Mouse (Mus musculus): Measurements from ENCODE around the gene Tmcc1. TPM values are rescaled to one million over a fixed set of nuclear protein-coding genes. Genes with fewer than 3 reads are reported as not detected.

The Tmcc1 gene
- polyA plus RNA-seq, 1 experiment from 2014 or later = 12.6 TPM

GRCm38 (mm10) chr6:116058541-116059300 lies 134.6 kb downstream of the Tmcc1 start:
- ATAC-seq (ENCODE audit: insufficient number of reproducible peaks, insufficient read depth, low FRiP score, low read depth) = no peak
- H3K4me3 ChIP-seq (ENCODE audit: control insufficient read depth in 1 of 2, insufficient read depth in 1 of 2, low read depth in 1 of 2, low read length in 2 of 2) = no peak overlapping the region
- peak overlapping the region; percentile 32 to 38; a peak in 1 of 4 replicates for H3K27ac ChIP-seq (replicated peaks in 1 of 2; ENCODE audit: control insufficient read depth in 1 of 2, insufficient read depth in 1 of 2, low read depth in 2 of 2, low read length in 2 of 2)
- H3K4me1 ChIP-seq (ENCODE audit: control insufficient read depth in 2 of 2, insufficient read depth in 2 of 2, low read length in 2 of 2) = peaks cover 8 to 43% of the 10 kb centered on the region in 2 experiments
- WGBS = 48% methylated on average over 3 of the region's 3 CpGs
- H3K27me3 ChIP-seq (ENCODE audit: control insufficient read depth, insufficient read depth, low read length) = no peaks in the 10 kb centered on the region
- H3K36me3 ChIP-seq (ENCODE audit: control insufficient read depth, insufficient read depth, low read length) = no peaks in the 10 kb centered on the region
- no peak overlapping the region for H3K4me2 ChIP-seq (ENCODE audit: low read length)
- H3K9ac ChIP-seq (ENCODE audit: low read length) = no peak overlapping the region
- no peaks in the 10 kb centered on the region for H3K9me3 ChIP-seq (ENCODE audit: control insufficient read depth, low read length)

- Histone ChIP-seq H3K27ac (replicated peaks in 1 of 2; ENCODE audit: control insufficient read depth in 1 of 2, insufficient read depth in 1 of 2, low read depth in 2 of 2, low read length in 2 of 2) (no peak overlapping the region), H3K4me1 (ENCODE audit: control insufficient read depth in 2 of 2, insufficient read depth in 2 of 2, low read length in 2 of 2) (peaks cover 8 to 46% of the 10 kb centered on the region in 2 experiments), H3K4me2 (ENCODE audit: low read length) (no peak overlapping the region), H3K9ac (ENCODE audit: low read length) (no peak overlapping the region), H3K9me3 (ENCODE audit: control insufficient read depth, low read length) (no peaks in the 10 kb centered on the region), H3K27me3 (ENCODE audit: control insufficient read depth, insufficient read depth, low read length) (no peaks in the 10 kb centered on the region), H3K4me3 (ENCODE audit: control insufficient read depth in 1 of 2, insufficient read depth in 1 of 2, low read depth in 1 of 2, low read length in 2 of 2) (no peak overlapping the region), H3K36me3 (ENCODE audit: control insufficient read depth, insufficient read depth, low read length) (no peaks in the 10 kb centered on the region)
- 56% methylated on average over 13 of the region's 13 CpGs for WGBS
- no peak for ATAC-seq (ENCODE audit: insufficient number of reproducible peaks, insufficient read depth, low FRiP score, low read depth)
Observed at GRCm38 (mm10) chr6:116056676-116057264, 136.5 kb downstream of the Tmcc1 start.

- no peaks in the 10 kb centered on the region for H3K9me3 ChIP-seq (ENCODE audit: control insufficient read depth, low read length)
- H3K27ac ChIP-seq (replicated peaks in 1 of 2; ENCODE audit: control insufficient read depth in 1 of 2, insufficient read depth in 1 of 2, low read depth in 2 of 2, low read length in 2 of 2) = 0 out of 4 replicates have a peak overlapping the region, but pooled peaks of 1 of the 2 experiments have one; percentile 6
- no peak for ATAC-seq (ENCODE audit: insufficient number of reproducible peaks, insufficient read depth, low FRiP score, low read depth)
- H3K36me3 ChIP-seq (ENCODE audit: control insufficient read depth, insufficient read depth, low read length) = no peaks in the 10 kb centered on the region
- H3K4me1 ChIP-seq (ENCODE audit: control insufficient read depth in 2 of 2, insufficient read depth in 2 of 2, low read length in 2 of 2) = peaks cover 8 to 36% of the 10 kb centered on the region in 2 experiments
- H3K4me3 ChIP-seq (ENCODE audit: control insufficient read depth in 1 of 2, insufficient read depth in 1 of 2, low read depth in 1 of 2, low read length in 2 of 2) = no peak overlapping the region
- no peak overlapping the region for H3K4me2 ChIP-seq (ENCODE audit: low read length)
- no peak overlapping the region for H3K9ac ChIP-seq (ENCODE audit: low read length)
- 94% methylated on average over 2 of the region's 2 CpGs for WGBS
- H3K27me3 ChIP-seq (ENCODE audit: control insufficient read depth, insufficient read depth, low read length) = no peaks in the 10 kb centered on the region
Observed at GRCm38 (mm10) chr6:116055766-116056165, 137.5 kb downstream of the Tmcc1 start.

- Histone ChIP-seq H3K4me2 (ENCODE audit: low read length) (no peak overlapping the region), H3K4me1 (ENCODE audit: control insufficient read depth in 2 of 2, insufficient read depth in 2 of 2, low read length in 2 of 2) (peaks cover 8 to 43% of the 10 kb centered on the region in 2 experiments), H3K27ac (replicated peaks in 1 of 2; ENCODE audit: control insufficient read depth in 1 of 2, insufficient read depth in 1 of 2, low read depth in 2 of 2, low read length in 2 of 2) (no peak overlapping the region), H3K27me3 (ENCODE audit: control insufficient read depth, insufficient read depth, low read length) (no peaks in the 10 kb centered on the region), H3K36me3 (ENCODE audit: control insufficient read depth, insufficient read depth, low read length) (no peaks in the 10 kb centered on the region), H3K9me3 (ENCODE audit: control insufficient read depth, low read length) (no peaks in the 10 kb centered on the region), H3K9ac (ENCODE audit: low read length) (no peak overlapping the region), H3K4me3 (ENCODE audit: control insufficient read depth in 1 of 2, insufficient read depth in 1 of 2, low read depth in 1 of 2, low read length in 2 of 2) (no peak overlapping the region)
- ATAC-seq (ENCODE audit: insufficient number of reproducible peaks, insufficient read depth, low FRiP score, low read depth) = no peak
- 63% methylated on average over 1 of the region's 1 CpGs for WGBS
Observed at GRCm38 (mm10) chr6:116055001-116055471, 138.2 kb downstream of the Tmcc1 start.

GRCm38 (mm10) chr6:116047896-116048295 lies 145.4 kb downstream of the Tmcc1 start:
- no peak for ATAC-seq (ENCODE audit: insufficient number of reproducible peaks, insufficient read depth, low FRiP score, low read depth)
- Histone ChIP-seq H3K4me1 (ENCODE audit: control insufficient read depth in 2 of 2, insufficient read depth in 2 of 2, low read length in 2 of 2) (peaks cover 6 to 49% of the 10 kb centered on the region in 2 experiments), H3K4me2 (ENCODE audit: low read length) (no peak overlapping the region), H3K4me3 (ENCODE audit: control insufficient read depth in 1 of 2, insufficient read depth in 1 of 2, low read depth in 1 of 2, low read length in 2 of 2) (no peak overlapping the region), H3K27me3 (ENCODE audit: control insufficient read depth, insufficient read depth, low read length) (no peaks in the 10 kb centered on the region), H3K9me3 (ENCODE audit: control insufficient read depth, low read length) (peaks cover under 1% of the 10 kb centered on the region; the same call in 1 of the 2 replicates), H3K9ac (ENCODE audit: low read length) (no peak overlapping the region), H3K27ac (replicated peaks in 1 of 2; ENCODE audit: control insufficient read depth in 1 of 2, insufficient read depth in 1 of 2, low read depth in 2 of 2, low read length in 2 of 2) (peak overlapping the region; percentile 2 to 77; a peak in 2 of 4 replicates), H3K36me3 (ENCODE audit: control insufficient read depth, insufficient read depth, low read length) (0 out of 2 replicates have a peak, but pooled peaks cover 4% of the 10 kb centered on the region)
- WGBS = 0% methylated on average over 1 of the region's 1 CpGs

- H3K9me3 ChIP-seq (ENCODE audit: control insufficient read depth, low read length) = peaks cover 4% of the 10 kb centered on the region; the same call in 1 of the 2 replicates
- ATAC-seq (ENCODE audit: insufficient number of reproducible peaks, insufficient read depth, low FRiP score, low read depth) = no peak
- H3K9ac ChIP-seq (ENCODE audit: low read length) = no peak overlapping the region
- H3K36me3 ChIP-seq (ENCODE audit: control insufficient read depth, insufficient read depth, low read length) = peaks cover 9% of the 10 kb centered on the region; the same call in 1 of the 2 replicates
- H3K4me1 ChIP-seq (ENCODE audit: control insufficient read depth in 2 of 2, insufficient read depth in 2 of 2, low read length in 2 of 2) = peaks cover 6 to 46% of the 10 kb centered on the region in 2 experiments
- no peak overlapping the region; the same call in 1 of the 2 replicates for H3K4me2 ChIP-seq (ENCODE audit: low read length)
- WGBS = 20% methylated on average over 3 of the region's 3 CpGs
- H3K27ac ChIP-seq (replicated peaks in 1 of 2; ENCODE audit: control insufficient read depth in 1 of 2, insufficient read depth in 1 of 2, low read depth in 2 of 2, low read length in 2 of 2) = peak overlapping the region; percentile 53 to 77
- H3K27me3 ChIP-seq (ENCODE audit: control insufficient read depth, insufficient read depth, low read length) = no peaks in the 10 kb centered on the region
- no peak overlapping the region for H3K4me3 ChIP-seq (ENCODE audit: control insufficient read depth in 1 of 2, insufficient read depth in 1 of 2, low read depth in 1 of 2, low read length in 2 of 2)
Observed at GRCm38 (mm10) chr6:116047366-116047765, 145.9 kb downstream of the Tmcc1 start.

GRCm38 (mm10) chr6:116044039-116044438 lies 149.2 kb downstream of the Tmcc1 start:
- 31% methylated on average over 2 of the region's 2 CpGs for WGBS
- Histone ChIP-seq H3K36me3 (ENCODE audit: control insufficient read depth, insufficient read depth, low read length) (peaks cover 9% of the 10 kb centered on the region; the same call in 1 of the 2 replicates), H3K27me3 (ENCODE audit: control insufficient read depth, insufficient read depth, low read length) (no peaks in the 10 kb centered on the region), H3K4me3 (ENCODE audit: control insufficient read depth in 1 of 2, insufficient read depth in 1 of 2, low read depth in 1 of 2, low read length in 2 of 2) (no peak overlapping the region), H3K9ac (ENCODE audit: low read length) (peak overlapping the region; percentile 26; the same call in 1 of the 2 replicates), H3K27ac (replicated peaks in 1 of 2; ENCODE audit: control insufficient read depth in 1 of 2, insufficient read depth in 1 of 2, low read depth in 2 of 2, low read length in 2 of 2) (peak overlapping the region in 1 of 2 experiments; percentile 55; a peak in 3 of 4 replicates), H3K9me3 (ENCODE audit: control insufficient read depth, low read length) (peaks cover 4% of the 10 kb centered on the region; the same call in 1 of the 2 replicates), H3K4me1 (ENCODE audit: control insufficient read depth in 2 of 2, insufficient read depth in 2 of 2, low read length in 2 of 2) (peaks cover 6 to 37% of the 10 kb centered on the region in 2 experiments), H3K4me2 (ENCODE audit: low read length) (peak overlapping the region; percentile 19; the same call in 1 of the 2 replicates)
- ATAC-seq (ENCODE audit: insufficient number of reproducible peaks, insufficient read depth, low FRiP score, low read depth) = no peak

All from heart, embryonic 14.5 days (tissue).